Mouse (Mus musculus) megakaryocyte, embryonic 14.5 days (primary cell): Measurements from ENCODE around the gene Orc4. TPM values are rescaled to one million over a fixed set of nuclear protein-coding genes. Genes with fewer than 3 reads are reported as not detected.
"Not testable (repeated sequence)": the region's sequence is repeated elsewhere in the genome, so short reads cannot be mapped to it uniquely, and the experiment has no call there.

Source experiments
- H3K27me3 ChIP-seq: replicated peaks from 2 replicates; pipeline ENCODE3; 2012; ENCODE audit warnings: inconsistent platforms
- H3K36me3 ChIP-seq: replicated peaks from 2 replicates; pipeline ENCODE3; 2012; ENCODE audit warnings: low read length, inconsistent platforms, mixed read lengths
- H3K4me1 ChIP-seq: 2 replicates; pipeline ENCODE4 v1.6.1; 2012; ENCODE audit warnings: inconsistent platforms
- H3K4me3 ChIP-seq: replicated peaks from 2 replicates; pipeline ENCODE3; 2012; ENCODE audit warnings: moderate library complexity, mild to moderate bottlenecking, inconsistent platforms
- H3K9me3 ChIP-seq: 2 replicates; pipeline ENCODE4 v1.6.1; 2012; ENCODE audit warnings: inconsistent platforms
- FLI1 ChIP-seq: IDR thresholded peaks from 2 replicates; pipeline ENCODE4 v1.6.1; 2012; ENCODE audit warnings: low read length, inconsistent platforms, mixed read lengths
- GATA1 ChIP-seq: IDR thresholded peaks from 3 replicates; pipeline ENCODE4 v1.6.1; 2012; ENCODE audit warnings: mixed read lengths, low read length, inconsistent platforms, borderline replicate concordance
- polyA plus RNA-seq: library from polyadenylated mRNA; stranded (reverse); fragments of >175 nt; gene quantifications from 2 replicates; pipeline ENCODE4 v1.2.3, GENCODE M21; 2012; ENCODE audit warnings: low replicate concordance; ENCODE audit not compliant: insufficient read depth

The Orc4 gene
- polyA plus RNA-seq, 1 experiment = 19.5 TPM

DNA sequence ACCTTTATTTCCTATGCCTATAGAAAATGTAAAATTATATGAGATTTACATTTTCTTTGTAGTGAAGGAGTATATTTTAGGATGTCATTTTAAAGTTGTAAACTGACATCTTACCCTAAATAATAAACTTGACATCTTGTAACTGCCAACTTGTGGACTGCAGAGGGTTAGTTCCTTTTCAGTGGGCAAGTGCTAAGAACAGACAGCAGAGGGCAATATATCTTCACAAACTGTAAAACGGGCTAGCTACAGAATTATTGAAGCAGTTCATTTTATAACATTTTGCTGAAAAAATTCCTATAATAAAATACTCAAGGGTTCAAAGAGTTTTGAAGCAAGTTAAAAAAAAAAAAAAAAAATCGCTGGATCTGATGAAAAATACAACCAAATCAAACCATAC is 41.2 kb downstream of the Orc4 start:
- TF ChIP-seq GATA1 (no peak), FLI1 (no peak)
- Histone ChIP-seq H3K4me1 (no peaks in the 10 kb centered on the region; the same call in 1 of the 2 replicates), H3K36me3 (peaks cover 86% of the 10 kb centered on the region), H3K27me3 (no peaks in the 10 kb centered on the region), H3K4me3 (no peak overlapping the region), H3K9me3 (no peaks in the 10 kb centered on the region)

DNA sequence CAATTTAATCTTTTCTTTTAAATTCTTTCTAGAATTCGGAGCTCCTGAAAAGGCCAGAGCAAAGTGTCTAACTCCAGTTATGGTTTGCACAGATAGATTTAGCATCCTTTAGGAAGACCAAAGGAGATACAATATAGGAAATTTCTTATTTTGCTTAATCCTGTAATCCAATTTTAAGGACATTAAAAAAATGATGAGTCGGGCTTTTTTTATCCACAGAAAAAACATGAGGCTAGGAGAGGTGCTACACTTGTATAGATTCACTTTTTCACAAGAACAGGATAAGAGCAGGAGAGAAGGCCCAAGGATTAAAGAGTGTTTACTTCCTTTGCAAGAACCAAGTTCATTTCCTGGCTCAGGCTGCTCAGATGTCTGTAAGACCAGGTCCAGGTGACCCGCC is 54.9 kb downstream of the Orc4 start:
- no peak for TF ChIP-seq FLI1
- TF ChIP-seq GATA1 = no peak
- H3K27me3 ChIP-seq = no peaks in the 10 kb centered on the region
- H3K4me3 ChIP-seq = no peak overlapping the region
- no peaks in the 10 kb centered on the region for H3K9me3 ChIP-seq
- peaks cover 22% of the 10 kb centered on the region for H3K36me3 ChIP-seq
- no peaks in the 10 kb centered on the region for H3K4me1 ChIP-seq

DNA sequence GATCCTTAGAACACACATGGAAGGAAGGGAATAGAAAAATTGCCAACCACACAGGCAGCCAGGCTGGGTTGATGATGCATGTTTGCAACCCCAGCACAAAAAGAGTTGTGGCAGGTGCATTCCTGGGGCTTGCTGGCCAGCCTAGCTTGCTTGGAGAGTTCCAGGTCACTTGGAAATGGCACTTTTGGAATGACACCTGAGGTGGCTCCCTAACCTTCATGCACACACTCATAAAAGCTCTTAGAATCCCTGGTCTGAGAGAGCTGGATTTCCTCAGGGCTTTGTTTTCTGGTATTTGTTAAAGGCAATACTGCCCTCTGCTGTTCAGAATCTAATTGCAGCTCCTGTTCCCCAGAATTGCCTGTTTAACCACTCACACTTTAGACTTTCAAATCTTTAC is 64.1 kb downstream of the Orc4 start:
- Histone ChIP-seq H3K4me3 (no peak overlapping the region), H3K9me3 (no peaks in the 10 kb centered on the region), H3K27me3 (no peaks in the 10 kb centered on the region), H3K36me3 (no peaks in the 10 kb centered on the region), H3K4me1 (no peaks in the 10 kb centered on the region)
- TF ChIP-seq GATA1 = no peak

DNA sequence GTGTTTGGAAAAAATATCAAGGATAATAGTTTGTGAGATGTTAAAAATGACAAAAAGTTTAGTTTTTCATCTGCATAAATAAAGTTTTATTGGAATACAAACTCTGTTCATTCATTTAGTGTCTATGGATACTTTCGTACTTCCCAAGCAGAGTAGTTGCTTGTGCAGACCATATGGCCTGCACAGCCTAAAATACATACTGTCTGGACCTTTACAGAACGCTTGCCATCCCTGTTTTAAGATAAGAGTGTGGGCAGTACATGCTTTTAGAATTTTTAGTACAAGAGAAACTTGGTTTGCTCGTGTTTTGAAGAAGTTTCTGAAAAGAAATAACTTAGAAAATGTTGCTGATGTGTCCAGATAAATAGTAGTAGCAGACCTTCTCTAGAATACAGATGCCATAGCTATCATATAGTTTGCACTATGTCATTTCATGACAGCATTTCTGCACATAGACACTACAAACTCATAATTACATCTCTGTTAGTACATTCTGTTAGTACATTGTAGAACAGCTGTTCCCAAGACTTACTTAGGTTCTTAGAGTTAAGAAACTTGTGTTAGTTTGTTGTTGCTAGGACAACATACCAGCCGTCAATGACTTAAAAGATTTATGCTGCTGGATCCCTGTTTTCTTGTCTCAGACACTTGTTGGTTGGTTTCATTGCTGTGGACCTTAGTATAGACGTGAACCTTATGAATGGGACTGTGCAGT is 81.7 kb downstream of the Orc4 start:
- H3K36me3 ChIP-seq = no peaks in the 10 kb centered on the region
- H3K9me3 ChIP-seq = no peaks in the 10 kb centered on the region

DNA sequence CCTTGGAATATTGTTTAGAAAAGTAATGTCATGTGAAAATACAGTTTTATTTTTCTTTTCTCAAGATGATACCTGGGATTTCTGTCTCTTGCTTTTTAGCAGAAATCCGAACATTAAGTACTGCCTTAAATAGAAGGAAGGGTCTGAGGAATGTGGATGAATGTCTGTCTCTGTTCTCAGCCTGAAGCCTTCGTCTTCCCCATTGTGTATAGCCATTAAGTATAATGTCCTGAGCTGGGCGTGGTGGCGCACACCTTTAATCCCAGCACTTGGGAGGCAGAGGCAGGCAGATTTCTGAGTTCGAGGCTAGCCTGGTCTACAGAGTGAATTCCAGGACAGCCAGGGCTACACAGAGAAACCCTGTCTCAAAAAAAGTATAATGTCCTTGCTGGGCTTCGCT is 84.5 kb downstream of the Orc4 start:
- H3K4me1 ChIP-seq, H3K4me3 ChIP-seq, H3K9me3 ChIP-seq, H3K27me3 ChIP-seq, H3K36me3 ChIP-seq: not testable (repeated sequence)

More for the DNA sequence above, 81.7 kb downstream of the Orc4 start:
- no peaks in the 10 kb centered on the region for H3K27me3 ChIP-seq
- no peaks in the 10 kb centered on the region for H3K4me1 ChIP-seq
- no peak overlapping the region for H3K4me3 ChIP-seq
- TF ChIP-seq FLI1 (no peak), GATA1 (no peak)

Other genes starting within 250 kb of the Orc4 start
- not detected in 2 replicates for gene Acvr2a, start 136.2 kb downstream of the Orc4 start, polyA plus RNA-seq
- 0.40 and 0.65 TPM in 2 replicates for gene Mbd5, start 769 bp downstream of the Orc4 start, polyA plus RNA-seq